Mouse (Mus musculus): Measurements from ENCODE around the gene Paip2b. TPM values are rescaled to one million over a fixed set of nuclear protein-coding genes. Genes with fewer than 3 reads are reported as not detected.
"Not testable (repeated sequence)": the region's sequence is repeated elsewhere in the genome, so short reads cannot be mapped to it uniquely, and the experiment has no call there.

Paip2b gene
- total RNA-seq, 2 experiments from 2014 or later: 30.6 to 35.0 TPM

DNA sequence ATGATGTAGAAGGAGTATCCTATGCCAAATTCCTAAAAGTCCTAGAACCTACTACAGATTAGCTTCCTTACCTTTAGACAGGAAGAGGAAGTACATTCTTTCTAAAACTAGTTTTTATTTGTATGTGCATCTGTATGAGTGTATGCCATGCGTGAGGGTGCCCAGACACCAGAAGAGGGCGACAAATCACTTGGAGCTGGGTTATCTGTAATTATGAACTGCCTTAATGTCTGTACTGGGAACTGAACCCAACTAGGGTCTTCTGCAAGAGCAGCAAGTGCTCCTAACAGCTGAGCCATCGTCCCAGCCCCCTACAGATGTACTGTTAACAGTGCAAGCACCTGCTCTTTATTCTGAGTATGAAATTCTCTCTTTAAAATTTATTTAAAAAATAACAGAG lies 15.7 kb downstream of the Paip2b start:
- intact Hi-C loops (cut with DNase I): no loop called here
- no peak for DNase-seq (ENCODE audit: low spot score)

DNA sequence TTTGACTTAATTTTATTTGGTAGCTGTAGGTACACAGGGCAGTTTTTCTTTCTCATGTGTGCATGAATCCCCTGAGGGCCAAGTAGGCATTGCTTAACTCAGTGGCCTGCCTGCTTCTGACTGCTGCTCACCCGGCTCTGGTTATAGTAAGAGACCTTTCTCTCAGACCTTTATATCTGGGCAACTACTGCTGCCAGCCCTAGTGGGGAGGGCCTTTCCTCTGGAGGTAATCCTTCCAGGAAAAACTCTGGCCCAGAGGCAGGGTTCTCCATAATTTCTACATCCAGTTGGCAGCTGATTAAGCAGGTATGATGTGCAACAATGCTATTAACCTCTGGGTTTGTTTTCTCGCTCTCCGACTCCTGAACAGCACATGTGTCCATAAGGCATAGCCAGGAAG lies 28.7 kb downstream of the Paip2b start:
- no peak for DNase-seq (ENCODE audit: low spot score)
- intact Hi-C loops (cut with DNase I): no loop called here

DNA sequence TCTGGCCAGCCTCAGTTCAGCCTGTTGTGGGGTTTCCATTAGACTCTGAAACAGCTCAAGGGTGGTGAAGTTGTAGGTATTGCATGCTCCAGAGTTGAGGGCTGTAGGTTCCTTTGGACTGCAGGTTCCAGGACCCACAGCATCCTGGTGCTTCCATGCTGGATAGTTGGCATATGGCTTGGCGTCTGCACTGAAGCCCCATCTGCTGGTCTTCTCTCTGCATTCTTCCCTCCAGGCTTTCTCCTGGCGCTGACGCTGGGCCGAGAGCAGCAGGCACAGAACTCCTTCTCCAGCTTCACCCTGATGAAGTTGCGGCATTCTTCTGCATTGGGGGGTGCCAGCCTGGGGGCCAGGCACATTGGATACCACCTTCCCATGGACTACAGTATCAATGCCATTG lies 29.5 kb downstream of the Paip2b start:
- DNase-seq (ENCODE audit: low spot score): no peak
- intact Hi-C loops (cut with DNase I): no loop called here

DNA sequence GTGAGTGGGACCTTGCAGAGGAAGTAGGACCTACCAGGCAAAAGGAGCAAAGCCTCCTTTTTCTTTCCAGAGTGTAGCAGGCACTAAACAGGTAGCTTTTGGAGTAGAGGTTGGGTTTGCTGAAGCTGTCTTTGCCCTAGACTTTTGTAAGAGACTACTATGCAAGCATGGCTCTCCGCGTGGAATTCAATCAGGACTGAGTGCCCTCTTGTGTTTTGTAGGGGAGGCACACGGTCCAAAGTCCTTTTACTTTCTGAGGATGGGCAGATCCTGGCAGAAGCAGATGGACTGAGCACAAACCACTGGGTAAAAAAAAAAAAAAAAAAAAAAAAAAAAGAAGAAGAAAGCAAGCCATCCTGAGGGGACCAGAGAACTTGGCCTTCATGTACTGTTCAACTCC lies 34.9 kb downstream of the Paip2b start:
- DNase-seq (ENCODE audit: low spot score): no peak
- intact Hi-C loops (cut with DNase I): no loop called here

DNA sequence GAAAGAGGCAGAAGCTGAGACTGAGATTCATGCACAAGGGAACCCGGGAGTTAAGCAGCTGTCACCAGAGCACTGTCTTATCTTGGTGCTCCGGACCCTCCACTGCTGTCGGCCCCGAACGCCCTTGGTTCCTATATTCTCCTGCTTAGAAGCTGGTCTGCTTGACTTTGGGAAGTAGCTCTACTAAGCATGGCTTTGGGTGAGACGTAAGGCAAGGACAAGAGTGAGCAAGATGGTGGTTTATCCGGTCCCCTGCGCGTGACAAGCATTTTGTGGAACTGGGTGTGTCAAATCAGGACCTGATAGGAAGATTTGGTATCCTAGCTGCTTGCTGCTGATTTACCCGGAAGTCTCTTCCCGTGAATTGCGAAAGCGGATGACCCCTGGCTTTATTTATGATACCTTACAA lies 36.0 kb downstream of the Paip2b start:
- intact Hi-C loops (cut with DNase I): loop anchor here (2.0 kb wide), 1 partner anchor 33 kb away; no protein-coding TSS in a partner anchor
- no peak for DNase-seq (ENCODE audit: low spot score)

DNA sequence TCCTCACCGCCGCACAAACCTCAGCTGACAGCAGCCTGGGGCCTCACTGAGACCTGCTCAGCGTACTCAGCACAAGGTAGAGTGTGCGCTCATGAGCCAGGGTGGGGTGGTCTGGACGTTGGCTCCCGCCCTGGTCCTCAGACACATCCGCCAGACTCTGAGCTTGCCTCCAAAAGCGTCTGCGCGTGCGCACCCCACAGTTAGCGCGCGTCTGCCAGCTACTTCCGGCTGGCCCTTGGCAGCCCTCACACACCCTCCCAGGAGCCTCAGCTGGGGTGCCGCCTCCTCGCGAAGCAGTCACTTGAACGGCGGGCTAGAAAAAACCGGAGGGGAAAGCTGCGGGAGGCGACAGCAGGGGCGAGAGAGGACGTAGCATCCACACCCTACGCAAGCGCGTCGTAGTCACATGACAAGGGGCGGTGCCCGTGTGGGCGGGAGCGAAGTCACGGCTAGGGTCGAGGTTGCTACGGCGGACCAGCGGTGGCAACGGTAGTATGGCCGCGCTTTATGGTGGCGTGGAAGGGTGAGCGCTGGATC lies 36.7 kb downstream of the Paip2b start, which contains the start of gene Nagk:
TSS of gene Nagk (plus strand) at position 223 of the 537 bp plus-strand sequence.
- DNase-seq (ENCODE audit: low spot score): peak; percentile 88
- intact Hi-C loops (cut with DNase I): loop anchor here (2.0 to 5.0 kb wide), 2 partner anchors 34 to 72 kb away; partner anchors contain the start of gene Zfp638

GRCm38 (mm10) chr6:83791251-83791890 lies 40.2 kb downstream of the Paip2b start:
- intact Hi-C loops (cut with DNase I): loop anchor here (5.0 kb wide), 1 partner anchor 76 kb away; the partner anchor contains the start of gene Zfp638
- DNase-seq (ENCODE audit: low spot score): no peak

DNA sequence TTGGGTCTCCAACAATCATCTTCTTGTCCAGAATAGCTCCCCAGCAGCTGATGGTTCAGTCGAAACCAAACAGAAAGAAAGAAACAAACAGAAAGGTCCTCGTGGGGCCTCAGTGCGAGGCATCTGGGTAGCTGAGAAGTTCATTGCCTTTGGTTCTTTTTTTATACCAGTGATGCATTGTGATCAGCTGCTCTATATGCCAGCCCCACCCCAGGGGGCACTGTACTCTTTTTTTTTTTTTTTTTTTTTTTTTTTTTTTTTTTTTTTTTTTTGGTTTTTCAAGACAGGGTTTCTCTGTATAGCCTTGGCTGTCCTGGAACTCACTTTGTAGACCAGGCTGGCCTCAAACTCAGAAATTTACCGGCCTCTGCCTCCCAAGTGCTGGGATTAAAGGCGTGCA lies 41.0 kb downstream of the Paip2b start:
- intact Hi-C loops (cut with DNase I): loop anchor here (5.0 kb wide), 1 partner anchor 77 kb away; the partner anchor contains the start of gene Zfp638
- DNase-seq (ENCODE audit: low spot score): not testable (repeated sequence)

DNA sequence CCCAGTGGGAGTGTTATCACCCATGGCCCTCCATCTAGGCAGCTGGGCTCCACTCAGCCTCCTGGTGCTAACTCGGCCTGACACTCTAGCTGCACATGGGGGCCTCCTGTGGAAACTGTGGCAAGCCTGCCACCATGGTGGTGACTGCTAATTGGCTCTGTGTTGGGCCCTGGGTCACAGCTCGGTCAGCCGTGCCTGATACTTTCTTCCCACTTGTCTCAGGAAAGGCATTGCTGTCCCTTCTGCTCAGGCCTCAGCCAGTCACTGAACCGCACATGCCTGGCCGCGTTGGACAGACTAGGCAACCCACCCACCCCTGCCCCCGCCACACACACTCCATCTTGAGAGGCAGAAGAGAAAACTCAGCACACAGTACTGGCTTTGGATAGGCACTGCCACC lies 43.0 kb downstream of the Paip2b start:
- no peak for DNase-seq (ENCODE audit: low spot score)
- intact Hi-C loops (cut with DNase I): no loop called here

DNA sequence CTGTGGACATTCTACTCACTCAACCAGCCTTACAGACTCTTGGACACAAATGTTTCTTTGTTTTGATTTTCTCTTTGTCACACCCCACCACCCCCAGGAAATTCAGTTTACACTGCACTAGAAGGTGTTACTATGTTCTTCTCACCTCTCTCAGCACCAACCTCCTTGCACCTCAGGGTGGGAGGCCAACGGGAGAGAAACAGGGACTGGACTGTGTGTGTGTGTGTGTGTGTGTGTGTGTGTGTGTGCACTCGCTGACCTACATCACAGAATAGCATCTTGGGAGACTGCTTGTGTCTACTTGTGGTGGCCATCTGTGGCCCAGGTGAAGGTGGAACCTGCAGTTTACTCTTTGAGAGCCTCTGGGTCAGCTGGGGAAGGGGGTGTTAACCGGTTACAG lies 45.1 kb downstream of the Paip2b start:
- intact Hi-C loops (cut with DNase I): no loop called here

GRCm38 (mm10) chr6:83779026-83779425 lies 52.5 kb downstream of the Paip2b start:
- intact Hi-C loops (cut with DNase I): loop anchor here (1.0 kb wide), 1 partner anchor 21 kb away; no protein-coding TSS in a partner anchor
- DNase-seq (ENCODE audit: low spot score): no peak

More for the DNA sequence above, 45.1 kb downstream of the Paip2b start:
- DNase-seq (ENCODE audit: low spot score): no peak

GRCm38 (mm10) chr6:83778306-83778705 lies 53.2 kb downstream of the Paip2b start:
- intact Hi-C loops (cut with DNase I): no loop called here
- DNase-seq (ENCODE audit: low spot score): no peak

DNA sequence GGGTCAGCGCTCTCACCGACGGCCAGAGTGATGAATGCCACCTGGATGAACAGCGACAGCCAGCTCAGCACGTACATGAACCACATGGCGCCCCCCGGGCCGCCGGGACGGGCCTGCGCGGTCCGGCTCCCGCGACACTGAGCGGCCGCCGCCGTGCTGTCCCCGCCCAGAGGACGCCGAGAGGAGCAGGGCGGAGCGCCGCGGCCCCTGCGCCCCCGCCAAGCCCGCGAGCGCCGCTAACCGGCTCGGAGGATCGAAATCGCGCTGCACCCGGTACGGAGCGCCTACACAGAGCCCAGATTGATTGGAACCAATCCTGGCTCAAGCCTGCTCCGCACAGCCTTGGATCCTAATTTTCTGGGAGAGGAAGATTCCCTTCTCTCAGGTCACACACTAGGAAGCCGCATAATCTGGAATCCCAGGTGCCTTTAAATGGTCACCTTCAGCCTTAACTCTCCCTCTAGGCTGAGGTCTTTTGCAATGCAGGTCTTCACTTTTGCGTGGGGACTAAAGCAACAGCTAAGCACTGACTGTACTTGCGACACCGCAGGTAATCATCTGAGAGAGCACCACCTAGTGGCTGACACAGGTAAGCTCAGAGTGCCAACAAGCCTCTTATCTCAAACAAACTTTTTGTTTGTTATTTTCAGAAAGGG lies 55.8 kb downstream of the Paip2b start, which contains the start of gene Tex261:
TSS of gene Tex261 (minus strand) at position 176 of the 656 bp plus-strand sequence.
- DNase-seq (ENCODE audit: low spot score): peak; percentile 84
- intact Hi-C loops (cut with DNase I): loop anchor here (2.0 kb wide), 1 partner anchor 15 kb away; no protein-coding TSS in a partner anchor

DNA sequence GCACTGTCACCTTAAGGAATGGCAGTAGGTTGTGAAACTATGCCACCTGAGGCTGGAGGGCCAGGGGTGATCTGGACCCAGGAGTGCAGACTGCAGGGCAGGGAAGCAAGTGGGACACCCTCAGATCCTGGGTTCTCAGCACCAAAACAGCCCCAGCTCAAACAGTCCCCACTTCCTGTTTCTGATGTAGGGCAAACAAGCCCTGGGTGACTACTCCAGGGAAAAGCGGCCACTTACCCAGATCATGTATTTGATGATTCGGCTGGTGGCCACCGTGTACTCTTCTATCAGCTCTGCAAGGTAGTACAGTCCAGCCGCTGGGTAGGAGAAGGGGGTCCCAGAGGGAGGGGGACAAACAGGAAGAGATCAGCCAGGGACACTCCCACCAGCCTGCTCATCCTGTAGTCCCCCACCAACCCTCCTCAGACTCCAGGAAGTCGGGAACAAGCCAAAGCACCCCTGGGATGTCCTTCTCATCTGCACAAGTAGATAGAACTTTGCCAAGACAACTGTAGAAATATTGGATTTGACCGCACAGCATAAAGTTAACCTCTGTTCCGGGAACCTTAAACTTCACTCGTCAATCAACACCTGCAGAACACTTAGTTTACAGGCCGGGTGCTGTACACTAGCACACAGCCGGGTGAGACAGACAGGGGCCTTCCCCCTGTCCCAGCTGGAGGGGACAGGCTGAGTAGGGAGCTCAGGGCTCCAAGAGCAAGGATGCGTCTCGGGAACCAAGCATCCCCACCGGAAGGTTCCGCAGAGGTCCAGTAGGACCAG lies 56.6 kb downstream of the Paip2b start:
- no peak for DNase-seq (ENCODE audit: low spot score)
- intact Hi-C loops (cut with DNase I): loop anchor here (2.0 kb wide), 1 partner anchor 14 kb away; no protein-coding TSS in a partner anchor

- no peak for DNase-seq (ENCODE audit: low spot score)
- intact Hi-C loops (cut with DNase I): loop anchor here (2.0 kb wide), 1 partner anchor 13 kb away; no protein-coding TSS in a partner anchor
Observed at GRCm38 (mm10) chr6:83774126-83774525, 57.4 kb downstream of the Paip2b start.

GRCm38 (mm10) chr6:83768485-83768884 lies 63.1 kb downstream of the Paip2b start:
- no peak for DNase-seq (ENCODE audit: low spot score)
- intact Hi-C loops (cut with DNase I): no loop called here

DNA sequence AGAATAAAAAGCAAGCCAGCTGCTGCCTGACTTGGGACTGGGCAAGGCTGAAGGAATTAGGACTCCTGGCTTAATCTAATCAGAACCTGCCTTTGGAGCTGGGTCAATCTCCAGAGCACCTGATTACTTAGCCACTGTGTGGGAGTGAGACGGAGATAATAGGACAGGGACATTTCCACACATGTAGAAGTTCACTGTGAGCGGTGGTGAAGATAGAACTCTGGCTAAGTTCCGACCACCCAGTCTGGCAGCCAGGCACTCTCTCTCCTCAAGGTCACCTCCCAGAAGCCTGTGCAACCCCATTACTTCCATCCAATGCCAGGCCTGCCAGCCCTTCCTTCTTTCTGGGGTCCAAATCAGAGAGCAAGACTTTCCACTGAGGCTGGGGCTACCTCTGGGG lies 64.6 kb downstream of the Paip2b start:
- no peak for DNase-seq (ENCODE audit: low spot score)
- intact Hi-C loops (cut with DNase I): no loop called here

DNA sequence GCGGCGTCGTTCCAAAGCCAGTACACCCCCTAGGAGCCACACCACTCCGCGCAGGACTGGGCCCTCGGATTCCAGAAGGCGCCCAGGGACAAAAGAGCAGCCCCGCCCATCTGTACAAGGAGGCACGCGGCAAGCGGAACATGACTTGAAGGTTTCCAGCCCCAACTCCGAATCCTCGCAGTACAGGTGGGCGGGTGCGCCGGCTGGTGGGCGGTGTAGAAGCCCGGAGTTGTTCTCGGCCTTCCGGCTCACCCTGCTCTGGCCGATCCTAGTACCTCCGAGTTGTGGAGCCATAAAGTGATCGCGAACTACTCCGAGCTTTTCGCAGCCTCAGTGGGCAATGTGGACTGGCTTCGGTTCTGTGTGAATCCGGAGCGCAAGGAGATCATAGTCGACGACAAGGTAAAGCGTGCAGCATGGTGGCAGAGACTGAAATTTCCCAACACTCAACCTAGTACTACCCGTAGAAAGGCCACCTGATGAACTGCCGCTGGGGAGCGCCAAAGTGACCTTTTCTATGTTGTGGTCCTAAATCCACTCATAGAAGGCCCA lies 68.6 kb downstream of the Paip2b start:
- DNase-seq (ENCODE audit: low spot score): peak; percentile 21

DNA sequence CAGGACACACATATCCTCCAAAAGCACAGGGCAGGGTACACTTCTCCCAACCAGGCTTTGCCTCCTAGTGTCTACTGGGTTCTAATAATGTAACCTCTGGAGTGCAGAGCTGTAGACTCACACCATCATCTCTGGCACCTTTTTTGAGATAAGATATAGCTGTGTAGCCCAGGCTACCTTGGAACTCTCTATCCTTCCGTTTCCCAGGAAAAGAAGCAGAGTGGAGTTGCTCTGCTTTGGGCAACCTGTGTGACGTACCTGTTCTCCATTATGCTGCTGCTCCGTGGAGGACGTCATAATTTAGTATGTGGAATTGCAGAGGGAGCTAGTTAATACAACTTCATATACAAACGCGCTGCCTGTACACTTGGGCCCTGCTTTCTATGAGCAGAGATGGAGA lies 69.2 kb downstream of the Paip2b start, which contains the start of gene Ankrd53:
TSS of gene Ankrd53 (plus strand) at position 301 of the 400 bp plus-strand sequence.
- intact Hi-C loops (cut with DNase I): no loop called here
- no peak for DNase-seq (ENCODE audit: low spot score)

More for the DNA sequence above, 68.6 kb downstream of the Paip2b start:
- intact Hi-C loops (cut with DNase I): no loop called here

Data from heart, postnatal 25 days (tissue).